Mouse (Mus musculus) embryonic facial prominence, embryonic 11.5 days (tissue): ENCODE measurements at regions not wholly inside any gene's neighbourhood (a gene's known extent, or its start where the extent isn't known, plus 50 kb on each side); places are given as distances from the start of the nearest gene placed in this dataset.

Experiments
- ATAC-seq: fragments of 200-750 bp; cut with Nextera tagmentation; replicated peaks from 2 replicates; pipeline ENCODE4 v1.8.0; 2017; ENCODE audit warnings: low read depth; ENCODE audit not compliant: insufficient number of reproducible peaks, low FRiP score, low TSS enrichment
- DNase-seq: peaks from one replicate; pipeline ENCODE4 v3.0.0-alpha.2; 2015; ENCODE audit warnings: low spot score
- H3K27ac ChIP-seq: fragments of 300-500 bp; sonication (generic); replicated peaks from 2 replicates; pipeline ENCODE4 v1.5.1; 2014; ENCODE audit warnings: mild to moderate bottlenecking, low read depth, low read length, control low read depth
- H3K27me3 ChIP-seq: fragments of 300-500 bp; sonication (generic); 2 replicates; pipeline ENCODE4 v1.6.1; 2014; ENCODE audit warnings: mild to moderate bottlenecking, low read length, moderate library complexity, mixed read lengths; ENCODE audit not compliant: control insufficient read depth, insufficient read depth
- H3K36me3 ChIP-seq: fragments of 300-500 bp; sonication (generic); replicated peaks from 2 replicates; pipeline ENCODE4 v1.6.1; 2014; ENCODE audit warnings: low read depth, mild to moderate bottlenecking, low read length, moderate library complexity, mixed read lengths; ENCODE audit not compliant: control insufficient read depth, insufficient read depth
- H3K4me1 ChIP-seq: fragments of 300-500 bp; sonication (generic); 2 replicates; pipeline ENCODE4 v1.6.1; 2014; ENCODE audit warnings: low read length, mixed read lengths; ENCODE audit not compliant: control insufficient read depth, insufficient read depth
- H3K4me2 ChIP-seq: fragments of 300-500 bp; sonication (generic); 2 replicates; pipeline ENCODE4 v1.6.1; 2014; ENCODE audit warnings: low read depth, mild to moderate bottlenecking, control low read depth, low read length, moderate library complexity
- H3K4me3 ChIP-seq: fragments of 300-500 bp; sonication (generic); 2 replicates; pipeline ENCODE4 v1.5.1; 2014; ENCODE audit warnings: low read depth, low read length, control low read depth
- H3K9ac ChIP-seq: fragments of 300-500 bp; sonication (generic); replicated peaks from 2 replicates; pipeline ENCODE4 v1.6.1; 2014; ENCODE audit warnings: mild to moderate bottlenecking, control low read depth, low read length
- H3K9me3 ChIP-seq: fragments of 300-500 bp; sonication (generic); replicated peaks from 2 replicates; pipeline ENCODE4 v1.6.1; 2016; ENCODE audit warnings: mild to moderate bottlenecking, low read length, inconsistent platforms, mixed read lengths; ENCODE audit not compliant: control insufficient read depth
- WGBS: fragments of 180-500 bp; shearing (Covaris S2); extraction: QIAGEN DNeasy Blood & Tissue Kit; methylation state at CpG from one replicate; pipeline ENCODE4 v1.1.7; 2014; 5-methylcytosine and 5-hydroxymethylcytosine counted together

DNA sequence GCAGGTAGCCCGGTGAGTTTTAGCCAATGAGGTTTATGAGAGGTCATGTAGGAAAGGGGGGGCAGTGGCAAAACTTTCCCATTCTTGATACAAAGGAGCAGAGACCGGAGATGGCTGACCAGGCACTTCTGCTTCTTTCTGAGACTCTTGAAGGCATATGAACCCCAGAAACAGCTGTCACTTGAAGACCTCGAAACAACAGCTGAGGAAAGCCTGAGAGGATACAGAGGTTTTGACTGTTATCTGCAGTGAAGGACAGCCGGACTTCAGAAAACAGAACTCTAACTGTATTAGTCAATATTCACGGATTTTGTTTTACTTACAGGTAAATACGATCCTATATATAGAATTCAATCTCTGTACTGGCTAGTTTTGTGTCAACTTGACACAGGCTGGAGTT, 50.0 kb upstream of the Tiparp start:
- Histone ChIP-seq H3K36me3 (no peaks in the 10 kb centered on the region), H3K9me3 (no peaks in the 10 kb centered on the region), H3K9ac (no peak overlapping the region), H3K4me2 (no peak overlapping the region), H3K27ac (no peak overlapping the region), H3K4me3 (no peak overlapping the region), H3K4me1 (no peaks in the 10 kb centered on the region), H3K27me3 (no peaks in the 10 kb centered on the region)
- WGBS: 87% methylated on average over 6 of the region's 6 CpGs
- ATAC-seq: no peak
- no peak for DNase-seq

DNA sequence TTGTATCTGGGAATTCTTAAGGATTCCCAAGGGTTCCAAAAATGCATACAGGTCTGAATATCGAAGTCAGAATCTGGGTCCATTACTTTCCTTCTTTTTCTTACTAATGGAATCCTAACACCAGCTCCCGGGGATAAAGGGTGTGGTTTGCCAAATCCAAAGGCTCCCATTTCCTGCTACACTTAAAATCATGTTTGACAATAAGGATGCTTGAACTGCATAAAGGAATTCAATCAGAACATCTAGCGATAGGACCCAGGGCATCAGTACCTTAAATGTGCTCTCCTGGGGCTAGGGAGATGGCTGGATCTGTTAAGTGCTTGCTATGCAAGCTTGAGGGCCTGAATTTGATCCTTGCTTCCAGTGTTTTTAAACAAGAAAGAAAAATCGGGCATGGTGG, 51.1 kb upstream of the Tiparp start:
- no peak overlapping the region for H3K4me3 ChIP-seq
- H3K27me3 ChIP-seq: no peaks in the 10 kb centered on the region
- H3K36me3 ChIP-seq: no peaks in the 10 kb centered on the region
- H3K4me1 ChIP-seq: no peaks in the 10 kb centered on the region
- H3K9ac ChIP-seq: no peak overlapping the region
- H3K9me3 ChIP-seq: no peaks in the 10 kb centered on the region
- no peak overlapping the region for H3K27ac ChIP-seq
- ATAC-seq (no peak), DNase-seq (no peak)
- H3K4me2 ChIP-seq: no peak overlapping the region
- WGBS: 46% methylated on average over 4 of the region's 4 CpGs

DNA sequence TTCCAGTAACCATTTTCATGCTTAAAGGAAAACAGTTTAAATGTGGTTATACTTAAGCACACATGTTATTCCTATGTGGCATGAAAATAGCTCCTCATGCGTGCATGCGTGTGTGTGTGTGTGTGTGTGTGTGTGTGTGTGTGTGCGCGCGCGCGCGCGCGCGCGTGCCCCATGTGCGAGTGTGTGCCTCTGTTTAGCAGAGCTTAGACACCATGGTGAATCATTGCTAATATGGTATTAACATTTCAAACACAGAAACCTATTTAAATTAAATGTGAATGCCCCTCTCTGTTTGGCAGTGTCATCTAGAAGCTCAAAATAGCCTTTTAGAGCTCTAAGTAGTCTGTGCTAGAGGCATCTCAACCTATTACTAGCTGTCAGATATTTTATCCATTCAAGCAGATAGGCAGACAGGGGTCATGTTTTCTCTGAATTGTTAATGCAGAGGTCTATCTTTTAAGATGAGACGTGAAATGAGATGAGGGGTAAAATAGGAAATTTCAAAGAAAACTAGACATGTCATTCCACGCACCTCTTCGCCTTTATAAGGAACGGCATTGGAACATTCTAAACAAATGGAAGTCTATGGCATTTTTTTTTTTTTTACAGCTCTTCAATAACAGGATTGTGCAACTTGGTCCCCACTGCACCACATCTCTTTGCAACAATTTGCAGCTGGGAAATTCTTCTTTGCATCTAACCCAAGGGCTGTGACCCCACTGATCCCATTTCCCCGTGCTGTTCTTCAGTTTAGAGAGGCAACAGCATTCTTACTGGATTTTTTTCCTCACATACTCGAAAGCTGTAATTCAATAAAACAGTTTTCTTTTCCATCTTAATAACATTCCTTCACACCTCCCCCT, 51.9 kb upstream of the Tiparp start:
- H3K4me1 ChIP-seq: no peaks in the 10 kb centered on the region
- H3K4me3 ChIP-seq: no peak overlapping the region
- ATAC-seq (no peak), DNase-seq (no peak)
- whole genome bisulfite sequencing: 81% methylated on average over 19 of the region's 19 CpGs
- H3K4me2 ChIP-seq: no peak overlapping the region
- H3K36me3 ChIP-seq: no peaks in the 10 kb centered on the region
- no peak overlapping the region for H3K9ac ChIP-seq
- H3K27me3 ChIP-seq: no peaks in the 10 kb centered on the region
- no peak overlapping the region for H3K27ac ChIP-seq
- no peaks in the 10 kb centered on the region for H3K9me3 ChIP-seq

GRCm38 (mm10) chr3:65474585-65474984, 53.6 kb upstream of the Tiparp start:
- Histone ChIP-seq H3K9ac (no peak overlapping the region), H3K27ac (no peak overlapping the region), H3K4me2 (no peak overlapping the region), H3K36me3 (no peaks in the 10 kb centered on the region), H3K9me3 (no peaks in the 10 kb centered on the region), H3K4me3 (no peak overlapping the region), H3K27me3 (no peaks in the 10 kb centered on the region), H3K4me1 (no peaks in the 10 kb centered on the region)
- WGBS: 51% methylated on average over 7 of the region's 7 CpGs
- DNase-seq (no peak), ATAC-seq (no peak)

DNA sequence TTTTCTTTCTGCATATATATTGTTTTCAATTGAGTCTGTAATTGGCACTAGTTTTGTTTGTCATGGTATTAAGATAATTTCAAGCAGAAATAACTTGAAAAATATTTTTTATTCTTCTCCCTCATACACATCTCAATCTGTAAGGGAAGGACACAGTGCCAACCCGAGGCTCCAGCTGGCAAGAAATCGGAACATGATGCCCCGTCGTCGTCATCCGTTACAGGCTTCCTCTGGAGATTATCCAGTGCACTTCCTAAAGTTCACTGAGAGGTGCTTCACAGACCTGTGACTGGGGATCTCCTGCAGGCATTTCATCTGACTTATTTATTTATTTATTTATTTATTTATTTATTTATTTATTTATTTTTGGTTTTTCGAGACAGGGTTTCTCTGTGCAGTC, 56.4 kb upstream of the Tiparp start:
- no peaks in the 10 kb centered on the region for H3K9me3 ChIP-seq
- H3K4me1 ChIP-seq: no peaks in the 10 kb centered on the region
- 90% methylated on average over 7 of the region's 7 CpGs for WGBS
- H3K27ac ChIP-seq: no peak overlapping the region
- ATAC-seq (no peak), DNase-seq (no peak)
- no peaks in the 10 kb centered on the region for H3K36me3 ChIP-seq
- H3K9ac ChIP-seq: no peak overlapping the region
- no peak overlapping the region for H3K4me2 ChIP-seq
- H3K27me3 ChIP-seq: no peaks in the 10 kb centered on the region
- no peak overlapping the region for H3K4me3 ChIP-seq

- 85% methylated on average over 4 of the region's 4 CpGs for WGBS
These were observed 59.0 kb upstream of the Tiparp start for GRCm38 (mm10) chr3:65469207-65469606.

DNA sequence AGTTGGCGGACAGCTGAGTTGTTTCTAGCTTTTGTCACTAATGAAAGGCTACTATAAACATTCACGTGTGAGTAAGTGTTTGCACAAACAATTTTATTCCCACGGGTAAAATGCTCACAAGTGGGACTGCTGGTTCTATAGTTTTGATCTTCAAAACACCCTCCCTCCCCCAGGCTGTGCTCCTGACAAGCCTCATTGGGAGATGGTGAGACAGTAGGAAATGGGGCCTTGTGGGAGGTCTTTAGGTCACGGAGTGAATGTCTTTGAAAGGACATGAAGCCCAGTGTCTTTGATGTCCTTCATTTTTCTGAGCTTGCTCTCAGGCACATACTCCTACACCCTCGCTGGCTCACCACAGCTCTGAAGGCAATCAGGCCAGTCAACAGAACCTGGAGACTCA, 63.4 kb upstream of the Tiparp start:
- no peaks in the 10 kb centered on the region for H3K36me3 ChIP-seq
- H3K4me2 ChIP-seq: no peak overlapping the region
- H3K9me3 ChIP-seq: no peaks in the 10 kb centered on the region
- DNase-seq (no peak), ATAC-seq (no peak)
- no peak overlapping the region for H3K9ac ChIP-seq
- H3K27me3 ChIP-seq: no peaks in the 10 kb centered on the region
- WGBS: 41% methylated on average over 5 of the region's 5 CpGs
- no peak overlapping the region for H3K27ac ChIP-seq
- no peak overlapping the region for H3K4me3 ChIP-seq
- no peaks in the 10 kb centered on the region for H3K4me1 ChIP-seq

More at GRCm38 (mm10) chr3:65469207-65469606, 59.0 kb upstream of the Tiparp start:
- no peaks in the 10 kb centered on the region for H3K27me3 ChIP-seq
- no peaks in the 10 kb centered on the region for H3K36me3 ChIP-seq
- no peak for ATAC-seq
- no peak overlapping the region for H3K27ac ChIP-seq
- H3K9me3 ChIP-seq: no peaks in the 10 kb centered on the region
- H3K4me1 ChIP-seq: no peaks in the 10 kb centered on the region
- no peak overlapping the region for H3K4me3 ChIP-seq
- no peak overlapping the region for H3K4me2 ChIP-seq
- DNase-seq: no peak
- H3K9ac ChIP-seq: no peak overlapping the region

DNA sequence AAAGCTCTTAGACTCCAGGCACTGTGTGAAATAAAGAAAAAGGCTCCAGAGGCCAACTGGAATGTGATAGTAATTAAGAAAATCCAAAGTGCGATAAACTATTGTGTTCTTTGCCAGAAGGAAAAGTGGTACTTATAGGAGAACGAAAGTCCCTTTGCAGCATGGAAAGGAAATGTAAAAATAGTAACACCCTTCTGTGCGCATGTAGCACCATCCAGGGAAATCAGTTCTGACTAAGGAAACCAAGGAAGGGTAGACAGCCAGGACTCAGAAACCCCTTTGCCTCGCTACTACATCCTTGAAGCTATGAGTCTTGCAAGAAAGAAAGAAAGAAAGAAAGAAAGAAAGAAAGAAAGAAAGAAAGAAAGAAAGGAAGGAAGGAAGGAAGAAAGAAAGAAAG, 67.3 kb upstream of the Tiparp start:
- Histone ChIP-seq H3K4me2 (no peak overlapping the region), H3K4me3 (no peak overlapping the region), H3K27me3 (no peaks in the 10 kb centered on the region), H3K9me3 (no peaks in the 10 kb centered on the region), H3K27ac (no peak overlapping the region), H3K9ac (no peak overlapping the region), H3K4me1 (no peaks in the 10 kb centered on the region), H3K36me3 (no peaks in the 10 kb centered on the region)
- DNase-seq (no peak), ATAC-seq (no peak)
- WGBS: 70% methylated on average over 4 of the region's 4 CpGs
